Mouse (Mus musculus): ENCODE data around the gene C330021F23Rik.
"Not testable (repeated sequence)": the region's sequence is repeated elsewhere in the genome, so short reads cannot be mapped to it uniquely, and the experiment has no call there.

The C330021F23Rik gene

DNA sequence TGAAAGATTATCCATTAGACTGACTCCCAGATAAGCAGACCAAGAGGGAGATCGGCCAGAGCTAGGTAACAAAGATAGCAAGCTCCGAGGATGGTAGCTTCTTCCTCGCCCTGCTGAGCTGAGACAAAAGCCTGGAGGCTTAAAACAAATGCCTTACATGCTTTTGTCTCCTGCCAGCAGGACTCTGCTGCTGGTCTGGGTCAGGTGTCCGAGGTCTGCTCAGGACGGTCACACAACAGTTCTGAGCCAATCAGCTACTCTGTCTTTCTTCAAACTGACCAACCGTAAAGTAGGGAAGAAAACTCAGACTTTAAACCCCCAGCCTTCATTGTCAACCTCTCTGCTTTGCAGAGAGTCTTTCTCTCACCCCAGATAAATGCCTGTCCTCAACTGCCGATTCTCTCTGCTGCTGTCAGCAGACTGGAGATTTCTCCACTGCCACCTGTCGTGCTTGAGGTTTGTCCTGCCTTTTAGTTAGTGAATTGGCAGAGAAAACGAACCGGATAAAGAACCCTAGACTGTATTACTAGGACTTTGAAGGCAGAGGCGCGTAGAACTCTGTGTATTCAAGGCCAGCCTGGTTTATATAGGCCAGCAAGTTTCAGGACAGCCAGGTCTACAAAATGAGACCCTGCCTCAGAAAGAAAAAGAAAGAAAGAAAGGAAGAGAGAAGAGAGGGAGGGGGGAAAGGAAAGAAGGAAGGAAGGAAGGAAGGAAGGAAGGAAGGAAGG, at the start of gene C330021F23Rik:
Gene C330021F23Rik (plus strand): TSS at position 350 of the 731 bp plus-strand sequence.
- DNase-seq (ENCODE audit: extremely low spot score) = peak; percentile 74

DNA sequence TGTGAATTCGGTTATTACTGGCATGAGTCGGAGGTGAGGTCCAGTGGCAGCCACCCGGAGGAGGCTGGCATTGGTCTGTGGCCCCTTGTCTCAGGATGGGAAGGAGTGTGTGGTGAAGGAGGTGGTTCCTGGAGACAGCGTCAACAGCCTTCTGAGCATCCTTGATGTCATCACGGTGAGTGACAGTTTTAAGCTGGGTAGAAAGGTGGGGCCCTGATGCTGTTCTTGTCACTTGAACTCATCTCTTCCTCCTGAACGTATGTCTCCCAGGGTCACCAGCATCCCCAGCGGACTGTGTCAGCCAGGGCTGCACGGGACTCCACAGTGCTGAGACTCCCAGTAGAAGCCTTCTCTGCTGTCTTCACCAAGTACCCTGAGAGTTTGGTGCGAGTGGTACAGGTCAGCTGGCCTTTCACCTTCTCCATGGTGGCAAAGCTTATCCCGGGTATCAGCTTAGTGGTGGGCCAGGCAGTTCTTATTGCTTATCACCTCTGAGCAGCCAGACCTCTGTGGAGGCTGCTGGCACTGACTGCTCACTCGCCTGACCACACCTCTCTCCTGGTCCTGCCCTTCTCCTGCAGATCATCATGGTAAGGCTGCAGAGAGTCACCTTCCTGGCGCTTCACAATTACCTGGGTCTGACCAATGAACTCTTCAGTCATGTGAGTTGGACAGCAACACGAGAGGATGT, 45.6 kb upstream of the C330021F23Rik start:
- no peak for DNase-seq (ENCODE audit: extremely low spot score)

DNA sequence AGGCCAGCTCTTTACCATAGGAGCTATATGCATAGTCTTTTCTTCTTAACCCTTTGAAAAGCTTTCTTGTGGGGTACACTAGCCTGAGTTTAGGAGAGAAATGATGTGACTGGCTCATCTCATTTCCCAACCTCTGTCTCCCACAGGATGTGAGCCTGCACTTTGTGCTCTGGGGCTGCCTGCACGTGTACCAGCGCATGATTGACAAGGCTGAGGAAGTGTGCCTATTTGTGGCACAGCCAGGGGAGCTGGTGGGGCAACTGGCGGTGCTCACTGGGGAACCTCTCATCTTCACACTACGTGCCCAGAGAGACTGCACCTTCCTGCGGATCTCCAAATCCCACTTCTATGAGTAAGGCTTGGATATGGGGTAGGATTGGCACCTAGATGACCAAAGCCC, 37.0 kb upstream of the C330021F23Rik start:
- no peak for DNase-seq (ENCODE audit: extremely low spot score)

DNA sequence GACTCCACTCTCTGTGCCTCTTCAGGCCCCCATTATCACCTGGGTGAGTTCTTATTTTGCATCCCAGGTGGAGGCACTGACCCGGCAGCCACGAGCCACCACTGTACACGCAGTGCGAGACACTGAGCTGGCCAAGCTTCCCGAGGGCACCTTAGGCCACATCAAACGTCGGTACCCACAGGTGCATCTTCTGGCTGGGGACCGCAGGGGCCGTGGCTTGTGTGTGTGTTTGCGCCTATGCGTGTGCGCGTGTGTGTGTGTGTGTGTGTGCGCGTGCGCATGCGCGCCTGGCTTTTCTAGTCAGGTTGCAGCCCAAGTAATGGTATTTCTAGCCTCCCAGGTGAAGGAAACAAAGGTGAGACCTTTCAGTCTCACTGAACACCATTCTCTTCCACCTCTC, 35.9 kb upstream of the C330021F23Rik start:
- no peak for DNase-seq (ENCODE audit: extremely low spot score)

DNA sequence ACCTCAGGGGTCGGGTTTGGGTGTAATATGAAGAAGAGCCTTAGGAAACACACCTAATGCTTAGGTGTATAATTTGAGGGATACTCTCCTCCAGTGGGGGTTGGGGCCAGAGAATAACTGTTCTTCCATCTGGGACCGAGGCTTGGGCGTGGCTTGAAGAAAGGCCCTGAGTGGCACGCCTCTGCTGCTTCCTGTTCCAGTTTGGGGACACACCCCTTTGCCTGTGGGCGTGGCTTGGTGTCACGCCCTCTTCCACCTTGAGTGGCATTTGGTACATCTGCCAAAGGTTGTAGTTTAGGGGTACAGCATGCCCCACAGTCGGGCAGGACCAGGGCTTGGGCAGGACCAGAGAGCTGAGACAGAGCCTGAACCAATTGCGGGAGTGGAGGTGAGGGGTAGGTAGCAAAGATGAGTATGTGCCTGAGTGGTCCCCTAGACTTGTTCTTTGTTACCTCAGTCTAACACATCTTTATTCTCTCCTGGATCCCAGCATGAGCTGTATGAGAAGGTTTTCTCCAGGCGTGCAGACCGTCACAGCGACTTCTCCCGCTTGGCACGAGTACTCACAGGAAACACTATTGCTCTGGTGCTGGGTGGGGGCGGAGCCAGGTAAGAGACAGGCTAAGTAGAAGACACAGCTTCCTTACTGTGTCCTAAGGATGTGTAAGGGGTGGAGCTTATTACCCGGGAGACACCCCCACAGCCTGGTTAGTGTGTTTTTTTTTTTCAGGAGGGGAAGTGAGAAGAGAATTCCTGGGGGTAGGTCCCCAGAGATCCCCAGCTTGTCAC, 31.5 kb upstream of the C330021F23Rik start:
- DNase-seq (ENCODE audit: extremely low spot score) = no peak

DNA sequence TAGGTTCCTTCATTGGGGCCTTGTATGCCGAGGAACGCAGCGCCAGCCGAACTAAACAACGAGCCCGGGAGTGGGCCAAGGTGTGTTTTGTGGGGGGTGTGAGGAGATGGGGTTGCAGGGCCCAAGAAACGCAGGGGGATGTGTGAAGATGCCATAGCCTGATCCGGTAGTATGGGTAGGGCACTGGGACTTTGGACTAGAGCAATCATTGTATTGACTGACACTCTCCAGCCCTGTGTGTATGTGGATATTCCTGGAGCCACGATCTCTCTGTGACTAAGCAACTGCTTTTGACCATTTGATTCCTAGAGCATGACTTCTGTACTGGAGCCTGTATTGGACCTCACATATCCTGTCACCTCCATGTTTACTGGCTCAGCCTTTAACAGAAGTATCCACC, 30.9 kb upstream of the C330021F23Rik start:
- no peak for DNase-seq (ENCODE audit: extremely low spot score)

DNA sequence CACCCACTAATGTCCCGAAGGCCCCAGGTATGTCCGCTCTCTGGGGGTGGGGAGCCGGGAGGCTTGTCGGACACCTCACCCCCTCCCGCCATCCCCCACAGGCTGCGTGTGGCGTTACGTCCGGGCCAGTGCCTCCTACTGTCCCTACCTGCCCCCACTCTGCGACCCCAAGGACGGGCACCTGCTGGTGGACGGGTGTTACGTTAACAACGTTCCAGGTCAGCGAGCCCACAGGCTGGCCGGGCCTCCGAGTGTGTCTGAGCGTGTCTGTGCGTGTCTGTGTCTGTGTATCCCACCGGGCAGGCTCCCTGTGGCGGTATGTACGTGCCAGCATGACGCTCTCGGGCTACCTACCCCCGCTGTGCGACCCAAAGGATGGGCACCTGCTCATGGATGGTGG, 30.1 kb upstream of the C330021F23Rik start:
- DNase-seq (ENCODE audit: extremely low spot score) = no peak

DNA sequence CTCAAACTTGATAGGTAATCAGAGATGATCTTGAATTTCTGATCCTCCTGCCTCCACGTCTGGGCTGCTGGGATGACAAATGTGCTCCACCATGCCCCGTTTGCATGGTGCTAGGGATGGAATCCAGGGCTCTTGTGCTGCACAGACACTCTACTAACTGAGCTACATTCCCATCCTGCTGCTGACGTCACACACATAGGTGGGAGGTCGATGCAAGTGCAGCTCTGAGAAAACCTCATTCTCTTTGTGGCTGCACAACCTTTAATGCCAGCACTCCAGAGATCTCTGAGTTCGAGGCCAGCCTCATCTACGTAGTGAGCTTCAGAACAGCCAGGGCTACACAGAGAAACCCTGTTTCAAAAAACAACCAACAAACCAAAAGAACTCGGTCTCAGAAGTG, 28.6 kb upstream of the C330021F23Rik start:
- DNase-seq (ENCODE audit: extremely low spot score) = no peak

DNA sequence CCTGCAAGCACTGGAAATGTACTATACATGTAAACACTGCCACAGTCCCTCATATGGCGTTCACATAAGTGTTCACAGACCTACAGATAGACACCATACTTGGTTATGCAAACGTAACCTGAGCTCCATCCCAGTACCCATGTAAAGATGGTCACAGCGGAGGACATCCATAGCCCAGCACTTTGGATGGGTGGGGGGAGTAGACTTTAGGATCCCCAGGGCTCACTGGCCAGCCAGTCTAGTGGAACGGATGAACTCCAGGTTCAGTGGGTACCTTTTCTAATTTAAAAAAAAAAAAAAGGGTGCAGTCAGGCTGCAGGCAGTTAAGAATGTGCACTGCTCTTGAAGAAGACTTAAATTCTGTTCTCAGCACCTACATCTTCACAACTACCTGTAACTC, 27.7 kb upstream of the C330021F23Rik start:
- DNase-seq (ENCODE audit: extremely low spot score) = no peak

DNA sequence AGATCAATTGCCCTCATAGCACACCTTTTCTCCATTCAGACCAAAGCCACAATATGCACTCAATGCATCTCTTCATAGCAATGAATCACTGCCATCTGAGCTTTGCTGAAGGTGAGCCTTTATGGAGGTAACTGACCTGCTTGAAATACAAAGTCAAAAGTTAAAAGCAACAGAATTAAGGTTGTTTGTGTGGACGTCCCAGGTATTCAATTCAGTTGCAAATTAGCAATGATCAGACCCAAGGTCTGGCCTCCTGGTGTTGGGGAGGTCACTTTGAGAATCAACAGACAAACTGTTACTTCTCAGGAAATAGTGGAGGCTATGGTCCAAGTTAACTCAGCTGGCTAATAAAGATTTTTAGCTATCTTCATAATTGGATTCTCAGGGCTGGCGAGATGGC, 21.3 kb upstream of the C330021F23Rik start:
- no peak for DNase-seq (ENCODE audit: extremely low spot score)

DNA sequence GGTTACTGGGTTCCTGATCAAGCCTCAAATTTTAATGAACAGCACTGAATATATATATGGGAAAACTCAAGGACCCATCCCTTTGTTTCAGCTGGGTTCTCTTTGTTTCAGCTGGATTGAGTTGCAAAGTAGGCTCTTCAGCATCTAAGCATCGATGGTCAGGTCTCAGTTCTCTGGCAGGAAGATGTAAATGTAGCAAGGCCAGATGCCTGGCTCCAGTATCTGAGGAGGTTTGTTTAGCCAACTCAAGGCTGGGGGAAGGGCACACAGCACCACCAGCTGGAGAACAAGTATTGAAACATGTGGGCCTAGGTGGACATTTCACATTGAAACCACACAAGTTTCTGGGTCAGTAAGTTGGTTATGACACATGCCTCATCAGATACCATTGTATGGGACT, 15.6 kb upstream of the C330021F23Rik start:
- no peak for DNase-seq (ENCODE audit: extremely low spot score)

DNA sequence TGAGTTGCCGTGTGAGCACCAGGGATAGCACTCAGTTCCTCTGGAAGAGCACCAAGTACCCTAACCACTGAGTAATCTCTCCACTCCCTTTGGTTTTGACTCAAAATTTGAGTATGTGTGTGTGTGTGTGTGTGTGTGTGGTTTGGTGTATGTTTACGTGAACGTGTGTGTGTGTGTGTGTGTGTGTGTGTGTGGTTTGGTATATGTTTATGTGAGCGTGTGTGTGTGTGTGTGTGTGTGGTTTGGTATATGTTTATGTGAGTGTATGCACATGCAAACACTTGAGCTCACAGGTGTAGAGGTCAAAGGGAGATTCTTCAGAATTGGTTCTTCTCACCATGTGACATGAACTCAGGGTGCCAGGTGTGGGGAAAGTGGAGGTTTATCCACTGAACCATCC, 11.7 kb upstream of the C330021F23Rik start:
- DNase-seq (ENCODE audit: extremely low spot score) = peak; percentile 22

DNA sequence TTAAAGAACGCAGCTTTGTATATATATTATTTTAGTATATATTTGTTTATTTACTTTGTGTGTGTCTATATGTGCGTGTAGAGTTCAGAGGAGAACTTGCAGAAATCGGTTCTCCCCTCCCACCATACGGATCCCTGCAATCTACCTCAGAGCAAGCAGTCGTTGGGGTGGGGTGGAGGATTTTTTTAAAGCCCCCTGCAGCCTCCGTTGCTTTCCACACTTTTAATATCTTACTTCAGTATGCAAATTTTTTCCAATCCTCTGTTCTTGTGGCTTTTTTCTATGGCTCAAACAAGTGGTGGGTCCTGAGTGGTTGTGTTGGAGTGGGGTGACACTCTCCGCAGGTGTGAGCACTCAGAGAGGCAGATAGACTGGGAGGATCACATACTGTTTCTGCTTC, 588 bp downstream of the C330021F23Rik start:
- DNase-seq (ENCODE audit: extremely low spot score) = peak; percentile 27

DNA sequence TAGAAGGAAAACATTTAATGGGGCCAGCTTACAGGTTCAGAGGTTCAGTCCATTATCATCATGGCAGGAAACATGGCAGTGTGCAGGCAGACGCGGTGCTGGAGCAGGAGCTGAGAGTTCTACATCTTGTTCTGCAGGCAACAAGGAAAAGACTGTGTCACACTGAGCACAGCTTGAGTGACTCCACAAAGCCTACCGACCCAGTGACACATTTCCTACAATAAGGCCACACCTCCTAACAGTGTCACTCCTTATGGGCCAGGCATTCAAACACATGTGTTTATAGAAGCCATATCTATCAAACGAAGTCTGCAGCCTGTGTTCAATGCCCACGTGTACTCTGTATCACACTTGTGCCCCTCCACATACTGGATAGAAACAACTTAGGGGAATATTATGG, 2.0 kb downstream of the C330021F23Rik start:
- DNase-seq (ENCODE audit: extremely low spot score) = no peak

DNA sequence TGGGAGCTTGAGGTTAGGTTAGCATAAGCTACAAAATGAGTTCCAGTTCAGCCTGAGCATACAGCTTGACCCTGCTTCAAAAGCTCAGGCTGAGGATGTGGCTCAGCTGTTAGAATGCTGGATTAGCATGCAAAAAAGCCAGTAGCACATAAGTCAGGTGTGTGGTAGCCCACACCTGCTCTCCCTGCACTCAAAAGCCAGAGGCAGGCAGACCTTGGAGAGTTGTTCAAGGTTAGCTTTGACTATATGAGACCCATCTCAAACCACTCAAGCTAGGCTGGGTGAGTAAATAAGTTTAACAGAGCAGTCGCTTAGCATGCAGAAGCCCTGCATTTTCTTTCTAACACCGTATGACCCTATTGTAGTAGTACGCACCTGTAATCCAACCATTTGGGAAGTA, 6.8 kb downstream of the C330021F23Rik start:
- no peak for DNase-seq (ENCODE audit: extremely low spot score)

DNA sequence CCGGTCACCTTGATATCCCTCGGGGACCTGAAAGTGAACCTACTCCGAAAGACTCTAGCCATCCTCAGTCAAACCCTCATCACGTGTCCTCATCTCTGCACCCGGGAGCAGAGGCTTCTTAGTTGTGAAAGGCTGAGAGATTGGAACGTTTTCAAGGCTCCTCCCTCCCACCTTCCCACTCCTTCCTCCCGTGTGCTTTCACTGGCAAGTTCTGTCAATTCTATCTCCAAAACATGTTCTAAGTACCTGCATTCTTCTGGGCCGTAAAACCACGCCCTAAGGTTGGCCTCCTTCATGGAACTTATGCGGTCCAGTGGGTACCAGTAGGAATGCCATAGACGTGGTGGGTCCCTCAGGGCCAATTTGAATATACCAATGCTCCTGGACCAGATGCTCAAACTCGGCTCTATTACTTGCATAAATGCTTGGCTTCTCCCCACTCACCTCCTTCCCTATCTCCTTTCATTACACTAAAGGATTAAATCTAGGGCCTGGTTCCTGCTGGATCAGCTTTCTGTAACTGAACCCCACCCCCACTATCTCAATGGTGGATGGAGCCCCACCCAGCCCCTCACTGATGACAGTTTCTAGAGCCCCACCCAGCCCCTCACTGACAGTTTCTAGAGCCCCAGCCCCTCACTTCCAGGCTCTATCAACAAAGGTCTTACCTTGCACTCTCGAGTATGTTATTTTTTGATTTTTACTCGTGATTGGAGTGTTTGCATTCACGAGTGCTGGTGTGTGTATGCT, 8.6 kb downstream of the C330021F23Rik start:
- DNase-seq (ENCODE audit: extremely low spot score) = no peak

DNA sequence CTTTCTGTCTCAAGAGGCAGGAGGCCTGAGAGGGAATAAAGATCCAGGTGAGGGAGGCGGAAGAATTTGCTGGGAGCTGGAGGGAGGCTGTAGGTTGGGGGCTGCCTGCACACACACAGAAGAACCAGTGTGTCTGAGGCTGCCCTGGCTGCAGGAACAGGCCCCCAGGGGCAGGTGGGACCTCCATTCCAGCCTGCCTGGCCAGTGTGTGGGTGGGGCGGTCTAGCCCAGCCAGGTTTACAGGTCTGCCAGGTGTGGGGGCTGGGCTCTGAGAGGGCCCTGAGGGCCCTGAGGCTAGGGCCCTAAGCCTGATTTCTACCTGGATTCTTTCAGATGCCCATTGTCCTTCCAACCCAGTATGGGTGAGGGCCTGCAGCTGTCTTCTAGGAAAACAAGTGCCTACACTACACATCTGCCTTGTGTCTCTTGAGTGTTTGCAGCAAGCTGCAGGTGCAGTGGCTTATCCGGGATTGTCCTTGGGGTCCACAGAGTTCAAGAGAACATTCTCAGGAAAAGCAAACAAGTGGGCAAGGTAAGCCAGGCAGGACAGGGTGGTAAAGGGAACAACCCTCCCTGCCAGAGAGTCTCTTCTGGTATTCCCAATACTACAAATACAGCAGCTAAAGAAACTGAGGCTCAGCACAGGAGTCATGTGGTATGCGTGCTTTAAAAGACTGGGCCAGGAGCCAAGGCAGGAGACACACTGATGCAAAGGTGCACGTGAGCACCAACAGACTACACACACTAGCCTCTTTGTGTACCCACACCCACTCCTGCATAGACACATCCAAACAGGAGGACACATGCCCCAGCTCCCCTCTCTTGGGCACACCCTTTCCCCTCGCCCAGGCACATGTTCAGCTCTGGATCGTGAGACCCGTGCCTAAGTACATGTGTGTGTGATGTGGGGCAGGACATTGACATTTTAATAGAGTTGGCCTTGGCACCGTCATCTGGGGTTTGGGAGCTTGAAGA, 11.9 kb downstream of the C330021F23Rik start:
- DNase-seq (ENCODE audit: extremely low spot score) = no peak

DNA sequence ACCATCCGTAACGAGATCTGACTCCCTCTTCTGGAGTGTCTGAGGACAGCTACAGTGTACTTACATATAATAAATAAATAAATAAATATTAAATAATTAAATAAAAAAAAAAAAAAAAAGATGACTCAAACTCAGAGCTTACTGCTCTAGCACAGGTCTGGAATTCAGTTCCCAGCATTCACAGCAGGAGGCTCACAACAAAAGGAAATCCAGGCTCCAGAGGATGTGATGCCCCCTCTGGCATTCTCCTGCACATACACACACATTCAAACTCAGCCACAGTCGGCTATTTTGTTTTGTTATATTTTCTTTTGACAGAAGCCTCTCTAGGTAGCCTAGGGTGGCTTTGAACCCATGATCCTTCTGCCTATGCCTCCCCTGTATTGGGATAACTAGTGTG, 14.2 kb downstream of the C330021F23Rik start:
- not testable (repeated sequence) for DNase-seq (ENCODE audit: extremely low spot score)

DNA sequence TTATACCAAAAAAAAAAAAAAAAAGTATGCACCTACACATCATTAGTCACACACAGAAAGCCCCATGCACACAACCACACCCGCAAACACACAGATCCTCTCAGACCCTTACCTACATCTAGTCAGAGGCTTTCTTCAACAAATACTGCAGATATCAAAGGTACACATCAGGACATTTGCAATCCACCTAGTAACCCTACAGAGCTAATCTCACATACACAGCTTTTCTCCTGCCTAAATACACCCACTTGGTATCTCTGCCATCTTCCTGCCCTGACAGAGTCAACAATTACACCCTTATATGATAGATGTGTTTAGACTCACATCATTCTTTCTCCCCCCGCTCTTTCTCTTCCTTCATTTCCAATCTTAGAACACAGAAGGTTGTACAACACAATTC, 18.7 kb downstream of the C330021F23Rik start:
- no peak for DNase-seq (ENCODE audit: extremely low spot score)

DNA sequence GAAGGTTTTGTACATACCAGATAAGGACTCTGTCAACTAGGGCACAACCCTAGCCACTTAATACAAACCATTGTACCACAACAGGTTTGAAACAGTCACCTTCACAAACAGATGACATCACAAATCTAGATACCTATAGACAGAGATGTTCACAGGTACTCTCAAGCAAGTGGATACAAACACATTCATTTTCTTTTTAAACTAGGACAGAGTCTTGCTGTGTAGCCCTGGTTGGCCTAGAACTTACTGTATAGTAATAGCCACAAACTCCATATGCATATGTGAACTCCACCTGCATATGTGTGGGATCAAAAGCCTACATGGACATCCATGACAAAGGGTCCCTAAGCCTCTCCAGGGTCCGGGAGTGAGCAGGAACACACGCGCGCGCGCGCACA, 19.2 kb downstream of the C330021F23Rik start, which contains the start of gene Camsap3:
Gene Camsap3 (plus strand): TSS at position 301 of the 398 bp plus-strand sequence.
- no peak for DNase-seq (ENCODE audit: extremely low spot score)

All from embryo, embryonic 9.5 days (tissue).